Mouse (Mus musculus) thymus, adult 18-20 months (tissue): ENCODE data around the gene Tex22.

Experiments used
- DNase-seq, 2 experiments: peaks; one replicate each; pipeline ENCODE4 v3.0.0; 2022; ENCODE audit warnings: mixed read lengths in 2 of 2

Tex22 gene

DNA sequence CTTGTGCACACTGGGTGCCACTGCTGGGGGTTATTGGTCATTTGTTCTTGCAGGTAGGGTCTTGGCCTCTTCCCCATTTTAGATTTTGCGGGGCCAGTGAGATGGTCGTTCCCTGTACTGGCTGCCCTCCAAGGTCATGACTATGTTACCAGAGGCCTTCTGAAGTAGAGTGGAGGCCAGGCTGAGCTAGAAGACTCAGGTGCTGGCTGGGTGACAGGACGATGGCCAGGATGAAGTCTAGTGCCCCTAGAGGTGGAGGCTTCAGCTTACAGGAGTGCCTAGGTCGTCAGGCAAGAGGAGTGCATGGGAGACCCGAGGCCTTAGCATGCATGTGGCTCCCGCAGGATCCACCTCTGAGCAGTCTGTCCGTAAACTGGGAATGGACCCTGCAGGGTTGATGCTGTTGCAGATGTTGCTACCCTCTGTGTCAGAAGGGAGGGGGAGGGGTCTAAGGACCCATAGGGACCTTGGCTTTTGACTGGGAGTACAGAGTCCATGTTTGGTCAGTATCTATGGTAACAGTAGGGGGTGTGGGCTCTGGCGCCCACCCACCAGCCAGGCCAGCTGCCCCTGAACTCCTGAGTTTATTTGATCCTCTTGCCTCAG, 29.6 kb downstream of the Tex22 start:
- no peak for DNase-seq

DNA sequence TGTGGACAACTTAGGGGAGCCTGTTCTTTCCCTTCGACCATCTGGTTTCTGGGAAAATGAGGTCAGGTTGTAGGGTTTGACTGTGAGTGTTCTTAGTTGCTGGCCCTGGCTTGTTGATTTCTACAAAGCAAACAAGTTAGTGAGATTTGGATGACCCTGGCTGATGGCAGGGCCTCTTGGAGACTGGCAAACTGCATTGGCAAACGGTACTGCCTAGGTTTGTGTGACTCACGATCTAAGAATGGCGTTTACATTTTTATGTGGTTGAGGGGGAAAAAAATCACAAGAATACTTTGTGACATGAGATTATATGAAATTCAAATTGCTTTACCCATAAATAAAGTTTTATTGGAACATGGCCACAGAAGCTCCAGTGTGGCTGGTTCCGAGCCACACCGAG, 32.1 kb downstream of the Tex22 start:
- DNase-seq = no peak

DNA sequence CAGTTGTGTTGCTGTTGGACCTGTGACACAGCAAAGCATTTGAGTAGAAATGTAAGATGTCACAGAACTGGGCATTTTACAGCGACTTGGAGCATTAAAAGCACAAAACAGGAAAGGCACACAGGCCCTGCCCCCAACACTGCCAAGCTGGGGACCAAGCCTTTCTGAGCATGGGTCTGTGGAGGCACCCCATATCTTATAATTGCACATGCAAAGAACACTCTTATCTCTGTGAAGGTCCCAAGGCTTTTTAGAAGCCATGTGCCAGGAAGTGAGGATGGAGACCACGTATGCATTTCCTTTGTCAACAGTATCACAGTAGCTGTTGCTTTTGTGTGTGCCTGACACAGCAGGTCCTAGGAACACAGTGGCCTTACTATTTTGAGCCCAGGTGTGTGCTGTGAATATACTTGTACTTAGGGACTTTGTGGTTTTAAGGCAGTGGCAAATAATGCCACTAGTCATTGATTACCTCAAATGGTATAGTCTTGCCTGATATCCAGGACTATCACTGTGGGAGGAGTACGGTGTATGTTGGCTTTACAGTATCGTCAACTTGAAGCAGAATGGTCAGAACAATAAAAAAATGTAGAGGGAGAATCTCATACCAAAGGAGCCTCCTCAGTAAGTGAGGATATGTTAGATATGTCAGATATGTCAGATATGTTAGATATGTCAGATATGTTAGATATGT, 33.3 kb downstream of the Tex22 start:
- DNase-seq = no peak

DNA sequence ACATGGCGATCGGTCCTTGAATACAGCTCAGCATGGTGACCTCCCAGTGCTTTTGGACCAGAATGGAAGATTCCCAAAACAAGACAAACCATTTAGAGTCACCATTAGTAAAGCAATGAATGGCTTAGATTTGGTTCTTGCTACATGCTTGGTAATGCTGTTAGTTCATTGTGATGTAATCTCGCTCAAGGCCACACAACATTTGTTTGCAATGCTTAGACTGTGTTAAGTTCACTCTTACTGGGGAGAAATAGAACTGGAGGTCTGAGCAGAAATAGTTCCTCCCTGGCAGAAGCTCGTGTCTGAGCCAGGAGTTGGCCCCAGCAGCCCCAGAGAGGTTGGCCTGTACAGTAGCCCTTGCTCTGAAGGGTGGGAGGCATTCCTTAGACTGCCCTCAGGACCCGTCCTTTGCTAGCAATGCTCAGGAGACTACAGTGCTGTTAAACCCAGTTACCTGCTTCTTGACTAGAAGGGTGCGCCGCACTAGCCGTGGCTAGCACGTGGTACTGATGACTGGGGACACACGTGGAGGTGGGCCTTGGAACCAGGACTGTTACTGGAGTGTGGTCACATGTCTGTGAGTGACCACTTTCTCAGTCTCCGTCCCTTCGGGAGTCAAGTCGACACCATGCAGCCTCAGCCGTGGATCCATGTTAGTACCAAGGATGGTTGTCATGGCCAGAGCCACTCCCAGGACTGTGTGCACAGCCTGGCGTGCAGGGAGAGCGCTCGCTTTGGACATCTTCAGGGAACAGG, 34.4 kb downstream of the Tex22 start:
- no peak for DNase-seq

DNA sequence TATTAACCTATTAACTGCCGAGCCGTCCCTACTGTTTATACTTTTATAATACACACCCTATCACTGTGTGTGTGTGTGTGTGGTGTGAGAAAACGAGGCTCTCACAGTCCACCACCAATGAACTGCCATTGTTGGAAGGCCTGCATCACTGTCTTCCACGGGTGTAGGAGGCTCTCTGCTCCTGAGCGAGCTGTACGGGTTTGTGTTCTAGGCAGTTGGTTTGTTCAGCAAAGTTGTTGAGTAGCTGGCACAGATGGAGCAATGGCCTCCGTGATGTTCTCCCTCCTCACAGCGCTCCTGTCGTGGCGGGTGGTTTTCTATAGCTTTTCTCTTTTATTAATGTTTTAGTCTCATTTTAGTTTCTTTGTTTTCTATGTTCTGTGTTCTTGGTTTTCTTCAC, 35.5 kb downstream of the Tex22 start:
- no peak for DNase-seq

- no peak for DNase-seq
Observed at GRCm38 (mm10) chr12:113114141-113114540, 39.8 kb downstream of the Tex22 start.

DNA sequence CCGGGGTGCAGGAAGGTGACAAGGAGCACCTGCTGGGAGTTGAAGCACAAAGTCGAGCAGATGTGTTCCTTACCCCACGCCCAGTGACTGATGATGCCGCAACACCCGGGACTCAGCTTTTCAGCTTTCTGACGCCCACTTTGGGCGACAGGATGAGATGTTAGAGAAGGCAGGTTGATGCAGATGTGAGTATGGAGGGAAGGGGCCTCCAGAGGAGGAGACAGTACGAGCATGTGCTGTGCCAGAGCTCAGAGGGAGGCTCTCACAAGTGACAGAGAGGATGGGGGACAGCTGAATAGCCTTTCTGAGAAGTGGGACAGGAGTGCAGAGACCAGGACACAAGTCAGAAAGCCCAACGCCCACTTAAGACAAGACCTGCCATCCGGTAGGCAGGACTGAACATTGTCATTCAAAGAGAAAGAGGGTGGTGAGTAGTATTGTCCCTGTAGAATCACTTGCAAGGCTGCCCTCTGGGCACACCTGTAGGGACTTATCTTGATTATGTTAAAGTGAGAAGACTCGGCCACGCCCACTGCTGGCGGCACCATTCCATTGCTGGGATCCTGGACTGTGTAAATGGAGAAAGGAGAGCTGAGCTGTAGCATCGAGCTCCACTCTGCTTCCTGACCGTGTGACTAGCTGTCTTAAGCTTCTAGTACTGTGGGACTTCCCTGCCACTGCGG, 40.7 kb downstream of the Tex22 start:
- DNase-seq = no peak

DNA sequence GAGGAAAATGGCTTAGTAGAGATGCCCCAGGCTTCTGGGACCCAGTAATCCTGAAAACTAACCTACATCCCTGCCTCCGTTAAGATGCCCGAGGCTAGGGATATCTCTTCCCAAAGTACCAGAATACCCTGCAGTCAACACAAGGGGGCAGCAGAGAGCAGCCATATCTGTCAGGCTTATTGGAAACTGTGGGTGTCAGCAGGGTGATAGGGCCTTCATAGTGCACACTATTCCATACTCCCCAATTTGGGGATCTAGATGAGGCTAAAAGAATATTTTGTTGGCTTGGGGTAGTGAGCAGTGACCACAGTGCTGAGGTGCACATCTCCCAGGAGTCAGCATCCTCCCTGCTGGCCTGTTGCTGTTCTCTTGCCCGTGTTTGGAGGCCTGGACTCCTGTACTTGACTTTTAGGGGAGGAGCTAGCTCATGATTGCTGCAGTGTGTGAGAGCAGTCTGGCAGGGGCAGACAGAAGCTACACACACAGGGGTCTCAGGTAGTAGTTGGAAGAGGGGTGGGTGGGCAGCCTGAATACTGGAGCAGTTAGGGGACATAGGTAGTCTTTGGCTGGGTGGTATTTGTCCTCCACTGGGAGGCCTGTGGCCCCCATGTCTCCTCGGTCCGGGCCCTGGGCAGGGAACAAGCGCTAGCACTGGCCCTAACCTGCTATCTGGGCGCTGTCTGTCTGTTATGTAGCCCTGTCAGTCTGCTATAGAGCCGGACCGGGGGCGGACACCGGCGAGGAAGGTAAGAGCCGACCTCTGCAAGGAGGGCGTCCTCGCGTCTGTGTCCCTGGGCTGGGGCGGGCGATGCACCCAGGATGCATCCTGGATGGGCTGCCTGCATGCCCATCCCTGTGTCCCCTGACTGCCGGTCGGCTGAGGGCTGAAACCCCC, 45.5 kb downstream of the Tex22 start:
- no peak for DNase-seq

DNA sequence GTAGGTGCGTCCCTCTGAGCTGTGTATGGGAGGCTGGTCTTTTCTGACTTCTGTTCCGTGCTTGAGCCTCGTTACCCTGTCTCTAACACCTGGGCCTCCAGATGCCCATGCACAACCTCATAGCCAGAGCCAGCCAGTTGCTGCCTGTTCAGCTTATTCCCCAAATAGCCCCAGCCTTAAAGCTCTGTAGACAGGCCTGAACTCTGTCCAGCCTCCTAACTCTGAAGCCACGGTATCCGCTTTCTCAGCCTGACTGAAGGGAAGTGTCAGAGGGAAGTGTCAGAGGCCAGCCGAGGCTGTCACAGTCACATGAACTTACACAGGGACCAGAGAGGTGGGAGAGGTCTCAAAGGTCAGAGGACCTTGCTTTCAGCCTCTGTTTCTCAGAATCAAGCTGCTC, 50.4 kb downstream of the Tex22 start:
- no peak for DNase-seq

- DNase-seq = no peak
Observed at GRCm38 (mm10) chr12:113130732-113131131, 56.4 kb downstream of the Tex22 start.

- DNase-seq = no peak
Observed at GRCm38 (mm10) chr12:113131601-113132000, 57.3 kb downstream of the Tex22 start.

- DNase-seq = no peak
Observed at GRCm38 (mm10) chr12:113132567-113132966, 58.3 kb downstream of the Tex22 start.

GRCm38 (mm10) chr12:113133260-113133659, 59.0 kb downstream of the Tex22 start:
- no peak for DNase-seq

GRCm38 (mm10) chr12:113133861-113134403, 59.6 kb downstream of the Tex22 start:
- no peak for DNase-seq

DNA sequence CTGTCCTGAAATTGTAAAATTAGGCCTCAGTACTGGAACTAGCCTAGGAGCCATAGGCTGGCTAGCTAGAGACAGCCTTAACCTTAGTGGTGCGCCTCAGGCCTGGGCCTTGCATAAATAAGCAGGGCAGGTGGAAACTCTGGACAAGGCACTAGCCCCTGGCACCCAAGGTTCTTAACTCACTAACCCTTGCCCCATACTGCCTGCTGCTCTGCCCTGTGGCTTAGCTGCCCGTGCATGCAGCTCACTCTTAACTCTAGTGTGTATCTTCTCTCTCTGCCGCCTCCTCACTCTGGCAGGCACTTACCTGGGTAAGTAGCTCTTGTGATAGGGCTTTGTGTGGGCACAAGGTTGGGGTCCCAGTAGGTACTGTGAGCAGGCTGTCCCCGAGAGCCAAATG, 60.2 kb downstream of the Tex22 start:
- no peak for DNase-seq

DNA sequence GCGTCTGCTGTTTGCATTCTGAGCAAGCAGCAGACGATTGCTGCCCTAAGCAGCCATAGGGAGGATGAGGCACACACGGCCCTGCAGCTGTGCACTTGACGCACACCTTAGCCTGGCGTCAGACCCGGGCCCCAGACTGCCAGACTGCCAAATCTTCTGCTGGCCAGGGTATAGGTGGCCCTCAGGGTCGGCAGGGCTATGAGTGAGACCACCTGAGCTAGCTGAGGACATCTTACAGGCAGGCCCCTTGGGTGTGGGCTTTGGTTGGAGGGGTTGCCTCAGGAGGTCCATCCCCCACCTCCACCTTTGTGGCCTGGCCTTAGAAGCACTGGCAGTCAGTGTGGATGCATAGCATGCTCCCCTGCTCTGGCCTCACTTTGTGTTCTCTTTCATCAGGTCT, 61.1 kb downstream of the Tex22 start:
- no peak for DNase-seq

GRCm38 (mm10) chr12:113136492-113137020, 62.3 kb downstream of the Tex22 start:
- DNase-seq = no peak

- no peak for DNase-seq
Observed at GRCm38 (mm10) chr12:113137260-113138213, 63.2 kb downstream of the Tex22 start.

- no peak for DNase-seq
Observed at GRCm38 (mm10) chr12:113138291-113138690, 64.0 kb downstream of the Tex22 start.
